Mouse (Mus musculus) ovary, postnatal 10 days (tissue): ENCODE data around the gene Scrn2.

Experiments
- DNase-seq: peaks from one replicate; pipeline ENCODE4 v3.0.0; 2022; ENCODE audit warnings: low spot score

The Scrn2 gene

DNA sequence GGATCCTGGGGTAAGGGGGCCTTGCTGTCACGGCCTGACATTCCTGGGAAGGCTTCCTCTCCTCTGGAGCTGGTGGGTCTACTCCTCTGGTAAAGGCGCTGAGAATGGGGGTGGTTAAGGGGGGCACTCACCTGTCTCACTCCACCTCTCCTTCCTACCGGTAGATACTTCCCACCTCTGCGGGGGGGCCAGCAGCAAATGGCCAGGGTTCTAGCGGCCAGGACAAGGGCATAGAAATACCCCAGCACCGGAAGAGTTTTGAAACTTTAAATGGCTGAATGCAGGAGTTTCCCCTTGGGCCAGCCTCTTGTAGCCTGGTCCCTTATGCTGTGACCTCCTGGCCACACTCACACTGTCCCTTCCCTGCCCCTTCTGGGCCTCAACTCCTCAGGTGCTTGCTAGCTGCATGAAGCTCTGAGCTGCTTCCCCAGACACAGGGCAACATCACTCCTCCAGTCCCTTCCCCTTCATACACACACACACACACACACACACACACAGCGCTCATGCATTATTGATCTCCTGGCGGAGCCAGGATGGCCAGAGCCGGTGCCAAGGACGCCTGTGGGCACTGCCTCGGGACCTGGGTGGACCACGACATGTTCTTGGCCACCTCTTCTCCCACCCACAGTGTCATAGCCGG, 21.3 kb downstream of the Scrn2 start:
- no peak for DNase-seq

DNA sequence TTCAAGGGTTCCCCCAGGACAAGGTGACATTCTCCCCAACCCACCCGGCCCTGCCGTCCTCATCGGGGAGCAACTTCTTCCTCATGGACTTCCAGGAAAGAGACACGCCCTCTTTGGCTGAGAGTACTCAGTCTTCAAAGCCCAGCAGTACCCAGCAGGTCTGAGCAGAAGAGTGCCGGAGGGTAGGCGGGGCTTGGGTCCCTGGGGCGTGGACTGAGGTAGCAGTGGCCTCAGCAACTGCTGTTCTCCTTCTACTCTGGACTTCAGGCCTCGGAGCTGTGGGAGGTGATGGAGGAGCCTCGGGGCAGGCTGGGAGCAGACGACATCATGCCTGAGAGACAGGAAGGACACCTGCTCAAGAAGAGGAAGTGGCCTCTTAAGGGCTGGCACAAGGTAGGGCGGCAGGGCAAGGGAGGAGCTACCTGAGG, 22.5 kb downstream of the Scrn2 start:
- no peak for DNase-seq

DNA sequence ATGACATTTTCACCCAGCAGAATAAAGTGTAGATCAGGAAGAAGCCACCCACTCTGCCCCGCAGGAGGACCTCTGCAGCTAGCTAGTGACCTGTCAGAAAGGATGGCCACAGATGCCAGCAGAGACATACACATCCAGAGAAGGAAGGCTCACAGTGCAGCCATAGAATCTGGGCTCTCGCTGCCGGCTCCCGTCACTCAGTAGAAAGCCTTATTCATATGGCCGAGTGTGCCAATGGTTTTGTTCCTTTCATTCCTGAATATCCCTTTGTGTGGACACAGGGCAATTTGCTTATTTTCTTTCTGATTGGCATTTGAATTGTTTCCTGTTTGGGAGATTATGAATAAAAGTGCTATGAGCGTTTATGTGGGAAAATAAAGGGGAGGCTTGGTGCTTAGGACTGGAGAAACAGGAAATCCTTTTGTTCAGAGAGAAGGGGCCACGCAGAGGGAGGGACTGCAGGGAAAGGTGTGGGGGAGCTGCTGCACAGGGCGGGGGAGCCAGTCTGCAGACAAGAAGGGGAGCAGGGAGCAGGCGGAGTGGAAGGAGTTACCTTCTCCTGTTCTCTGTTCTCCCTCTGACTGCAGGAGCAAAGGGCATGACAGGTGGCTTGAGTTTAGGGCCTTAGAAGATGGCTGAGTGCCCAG, 33.7 kb downstream of the Scrn2 start:
- DNase-seq: no peak

DNA sequence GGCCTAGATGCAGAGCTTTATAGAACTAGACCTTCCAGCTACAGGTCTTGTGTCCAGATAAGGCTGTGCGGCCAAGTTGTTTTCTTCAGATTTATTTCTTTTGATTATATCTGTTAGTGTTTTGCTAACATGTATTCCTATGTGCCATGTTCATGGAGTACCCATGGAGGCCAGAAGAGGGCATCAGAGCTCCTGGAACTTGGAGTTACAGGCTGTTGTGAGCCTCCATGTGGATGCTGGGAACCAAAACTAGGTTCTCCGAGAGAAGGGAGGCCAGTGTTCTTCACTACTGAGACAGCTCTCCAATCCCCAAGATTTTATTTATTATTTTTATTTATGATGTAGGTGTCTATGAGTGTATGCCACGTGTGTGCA, 34.2 kb downstream of the Scrn2 start:
- DNase-seq: no peak

DNA sequence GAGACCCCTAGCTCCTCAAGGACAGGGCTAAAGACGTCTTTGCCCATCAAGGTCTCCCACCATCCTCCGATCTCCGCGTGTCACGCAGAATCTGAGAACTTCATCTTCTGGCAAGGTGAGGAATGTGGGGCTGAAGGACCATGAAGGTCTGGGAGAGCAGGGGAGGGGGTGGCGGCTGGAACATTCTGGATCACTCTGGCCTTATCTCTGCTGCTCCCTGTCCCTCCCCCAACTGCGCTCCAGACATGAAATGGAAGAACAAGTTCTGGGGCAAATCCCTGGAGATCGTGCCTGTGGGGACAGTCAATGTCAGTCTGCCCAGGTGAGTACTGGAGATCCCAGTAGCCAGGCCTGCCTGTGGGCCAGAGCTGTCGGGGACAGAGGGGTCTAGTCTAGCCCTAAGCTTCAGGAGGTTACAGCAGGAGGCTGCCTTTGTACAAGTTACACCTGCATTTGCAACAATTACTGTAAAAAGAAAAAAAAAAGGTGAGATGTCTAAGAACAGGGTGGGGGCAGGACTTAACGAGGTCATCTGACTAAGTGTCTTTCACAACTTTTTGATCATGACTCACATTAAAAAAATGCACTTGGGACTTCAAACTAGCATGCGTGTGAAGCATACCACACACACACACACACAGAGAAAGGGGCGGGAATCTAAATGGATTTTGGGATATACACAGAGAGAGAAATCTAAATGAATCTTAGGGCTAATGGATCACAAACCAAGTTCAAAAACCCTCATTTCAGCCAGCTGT, 36.0 kb downstream of the Scrn2 start:
- no peak for DNase-seq

DNA sequence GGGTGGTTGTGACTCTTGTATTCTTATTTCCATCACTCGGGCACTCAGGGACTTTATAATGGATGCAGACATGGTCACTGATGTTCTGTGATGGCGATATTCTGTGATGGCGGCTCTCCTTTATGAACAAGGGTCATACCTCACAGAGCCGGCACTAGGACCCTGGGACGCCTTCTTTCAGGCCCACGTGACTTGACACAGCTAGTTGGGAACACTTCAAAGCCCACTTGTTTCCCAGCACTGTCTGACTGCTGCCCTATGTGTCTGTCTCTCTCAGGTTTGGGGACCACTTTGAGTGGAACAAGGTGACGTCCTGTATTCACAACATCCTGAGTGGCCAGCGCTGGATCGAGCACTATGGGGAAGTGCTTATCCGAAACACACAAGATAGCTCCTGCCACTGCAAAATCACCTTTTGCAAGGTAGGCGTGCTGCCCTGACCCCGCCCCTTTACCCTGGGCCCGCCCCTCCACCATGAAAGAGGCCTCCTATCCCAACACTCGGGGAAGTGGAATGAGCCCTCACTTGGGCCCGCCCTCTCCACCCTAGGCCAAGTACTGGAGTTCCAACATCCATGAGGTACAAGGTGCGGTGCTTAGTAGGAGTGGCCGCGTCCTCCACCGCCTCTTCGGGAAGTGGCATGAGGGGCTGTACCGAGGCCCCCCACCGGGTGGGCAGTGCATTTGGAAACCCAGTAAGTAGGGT, 37.1 kb downstream of the Scrn2 start:
- DNase-seq: no peak

DNA sequence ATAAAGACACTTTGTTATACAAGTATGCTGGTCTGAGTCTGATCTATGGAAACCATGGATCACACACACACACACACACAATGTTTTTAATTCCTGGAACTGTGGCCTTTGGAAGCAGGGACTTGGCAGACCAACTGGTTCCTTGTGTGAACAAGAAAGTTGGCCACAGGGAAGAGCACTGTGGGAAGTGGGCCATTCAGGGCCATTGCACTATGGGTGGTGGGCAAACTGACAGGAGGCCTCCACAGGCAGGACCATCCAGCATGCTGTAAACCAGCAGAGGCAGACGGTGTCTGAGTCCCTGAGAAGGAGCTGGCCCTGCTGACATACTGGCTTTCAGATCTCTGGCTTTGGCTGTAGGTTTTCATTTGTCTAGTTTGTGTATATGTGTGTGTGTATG, 39.6 kb downstream of the Scrn2 start:
- no peak for DNase-seq

DNA sequence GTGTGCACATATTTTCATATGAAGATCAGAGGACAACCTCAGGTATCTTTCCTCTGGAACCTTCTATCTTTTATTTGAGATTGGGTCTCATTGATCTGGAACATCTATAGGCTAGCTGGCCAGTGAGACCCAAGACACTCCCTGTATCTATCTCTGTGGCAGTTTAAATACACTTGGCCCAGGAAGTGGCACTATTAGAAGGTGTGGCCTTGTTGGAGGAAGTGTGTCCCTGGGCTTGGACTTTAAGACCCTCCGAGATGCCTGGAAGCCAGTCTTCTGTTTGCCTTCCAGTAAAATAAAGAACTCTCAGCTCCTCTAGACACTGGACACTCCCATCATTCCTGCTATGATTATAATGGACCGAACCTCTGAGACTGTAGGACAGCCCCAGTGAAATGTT, 40.0 kb downstream of the Scrn2 start:
- no peak for DNase-seq

DNA sequence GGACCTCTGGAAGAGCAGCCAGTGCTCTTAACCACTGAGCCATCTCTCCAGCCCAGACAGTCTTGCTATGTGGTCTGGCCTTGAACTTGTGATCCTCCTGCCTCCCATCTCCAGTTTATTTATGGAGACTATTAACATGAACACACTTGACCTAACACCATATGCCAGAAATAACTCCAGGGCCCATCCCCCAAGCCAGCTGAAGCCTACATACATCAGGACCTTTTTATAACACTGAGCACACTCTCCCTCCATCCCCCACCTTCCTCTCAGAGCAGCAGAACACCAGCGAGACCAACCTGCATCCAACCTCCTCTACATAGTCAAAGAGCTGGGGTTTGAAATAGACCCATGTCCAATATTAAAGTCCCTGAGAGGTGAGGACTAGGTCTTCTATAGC, 41.4 kb downstream of the Scrn2 start:
- no peak for DNase-seq

DNA sequence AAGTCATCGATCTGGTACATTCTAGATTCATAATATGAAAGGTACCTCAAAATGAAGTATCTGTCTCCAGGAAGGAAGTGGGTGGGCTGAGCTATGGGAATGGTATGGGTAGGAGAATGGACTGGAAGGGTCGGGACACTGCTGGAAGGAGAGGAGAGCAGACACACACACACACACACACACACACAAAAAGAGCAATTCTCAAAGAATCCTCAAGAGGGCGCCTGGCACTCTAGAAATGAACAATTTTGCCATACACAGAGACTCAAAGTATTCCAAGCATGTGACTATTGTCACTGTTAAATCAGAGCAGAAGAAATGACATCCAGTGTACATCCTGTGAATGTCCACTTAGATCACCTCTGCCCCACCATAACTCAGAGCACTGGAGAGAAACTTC, 42.8 kb downstream of the Scrn2 start:
- DNase-seq: no peak

DNA sequence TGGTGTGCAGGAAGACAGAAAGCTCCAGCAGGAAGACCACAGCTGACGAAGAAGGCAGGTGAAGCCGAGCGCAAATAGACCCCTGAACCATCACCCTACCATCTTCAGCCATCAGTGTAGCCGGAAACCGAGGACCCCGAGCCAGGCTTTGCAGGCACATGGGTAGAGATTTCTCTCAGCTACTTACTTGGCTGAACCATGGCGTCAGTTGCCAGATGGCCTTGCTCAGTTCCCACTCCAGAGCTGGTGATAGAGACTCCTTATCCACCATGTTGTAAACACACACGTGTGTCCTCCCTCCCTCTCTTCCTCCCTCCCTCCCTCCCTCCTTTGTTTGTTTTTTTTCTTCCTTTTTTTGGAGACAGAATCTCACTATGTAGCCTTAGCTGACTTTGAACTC, 44.5 kb downstream of the Scrn2 start:
- DNase-seq: no peak

DNA sequence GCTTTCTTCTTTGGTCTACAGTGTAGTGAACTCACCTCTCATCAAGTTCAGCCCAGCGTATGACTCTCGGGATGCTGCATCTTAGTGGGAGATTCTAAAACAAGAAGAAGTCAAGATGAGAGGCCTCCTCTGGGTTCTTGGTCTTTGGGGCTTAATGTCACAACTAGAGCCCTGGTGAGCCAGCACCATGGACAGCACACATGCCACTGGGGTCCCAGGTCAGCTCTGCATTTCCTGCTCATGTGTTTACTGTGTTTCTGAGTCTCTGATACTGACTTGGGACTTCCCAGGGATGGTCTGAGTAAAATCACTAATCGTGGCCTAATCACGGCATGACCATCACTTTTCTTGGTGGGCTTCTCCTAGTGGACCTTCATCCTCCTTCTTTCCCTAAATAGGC, 49.0 kb downstream of the Scrn2 start:
- DNase-seq: no peak

DNA sequence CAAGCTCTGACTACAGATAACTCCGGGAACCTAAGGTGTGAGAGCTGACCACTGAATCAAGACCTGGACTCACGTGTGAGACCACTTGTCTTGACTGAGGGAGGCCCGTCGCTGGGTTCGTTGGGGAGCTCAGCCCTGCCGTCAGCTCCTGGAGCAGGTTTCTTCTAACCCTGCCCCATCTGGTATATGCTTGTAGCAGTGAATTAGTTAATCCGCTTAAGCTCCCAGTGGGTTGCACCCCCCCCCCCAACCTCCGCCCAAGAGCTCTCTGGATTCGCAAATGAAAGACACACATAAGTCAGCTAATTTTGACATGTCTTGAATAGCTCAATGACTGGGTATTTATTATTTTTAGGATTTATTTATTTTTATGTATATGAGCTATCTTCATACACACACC, 50.6 kb downstream of the Scrn2 start:
- DNase-seq: no peak

DNA sequence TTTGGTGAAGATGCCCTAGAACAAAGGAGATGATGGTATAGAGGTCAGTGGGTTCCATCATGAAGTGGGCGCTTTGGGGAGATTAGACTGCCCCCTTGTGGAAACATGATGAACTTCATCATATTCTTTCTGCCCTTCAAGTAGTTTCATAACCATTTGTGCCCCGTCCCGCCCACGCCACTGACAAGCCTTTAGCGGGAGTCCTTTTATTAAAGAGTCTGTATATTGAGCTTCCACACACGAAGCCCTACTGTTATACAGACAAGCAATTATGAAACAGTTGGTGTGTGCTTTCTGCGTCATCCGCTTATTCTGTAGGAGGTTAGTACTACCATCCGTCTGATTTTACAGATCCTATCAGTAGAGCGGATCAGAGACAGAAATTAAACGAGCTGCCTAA, 53.2 kb downstream of the Scrn2 start:
- no peak for DNase-seq
